Mouse (Mus musculus) forebrain, postnatal 0 days (tissue): ENCODE results near the gene Gngt2. TPM values are rescaled to one million over a fixed set of nuclear protein-coding genes. Genes with fewer than 3 reads are reported as not detected.

ENCODE experiments used
- ATAC-seq: fragments of 200-750 bp; cut with Nextera tagmentation; 2 replicates; pipeline ENCODE4 v1.8.0; 2017; ENCODE audit warnings: mild to moderate bottlenecking, moderate library complexity
- DNase-seq: peaks from one replicate; pipeline ENCODE4 v3.0.0-alpha.2; 2015
- H3K27ac ChIP-seq: fragments of 300-500 bp; sonication (generic); 2 replicates; pipeline ENCODE4 v1.5.1; 2014; ENCODE audit warnings: low read depth, mild to moderate bottlenecking, antibody characterized with exemption, low read length, moderate library complexity, mixed read lengths
- H3K27me3 ChIP-seq: fragments of 300-500 bp; sonication (generic); 2 replicates; pipeline ENCODE4 v1.6.1; 2014; ENCODE audit warnings: mild to moderate bottlenecking, low read length, mixed read lengths; ENCODE audit not compliant: insufficient read depth
- H3K36me3 ChIP-seq: fragments of 300-500 bp; sonication (generic); 2 replicates; pipeline ENCODE4 v1.6.1; 2014; ENCODE audit warnings: mild to moderate bottlenecking, moderate library complexity; ENCODE audit not compliant: insufficient read depth
- H3K4me1 ChIP-seq: fragments of 300-500 bp; sonication (generic); 2 replicates; pipeline ENCODE4 v1.6.1; 2014; ENCODE audit warnings: antibody characterized with exemption; ENCODE audit not compliant: insufficient read depth
- H3K4me2 ChIP-seq: fragments of 300-500 bp; sonication (generic); 2 replicates; pipeline ENCODE4 v1.6.1; 2014; ENCODE audit warnings: low read depth, mild to moderate bottlenecking, moderate library complexity
- H3K4me3 ChIP-seq: fragments of 300-500 bp; sonication (generic); 2 replicates; pipeline ENCODE4 v1.5.1; 2014; ENCODE audit warnings: low read depth, low read length, mixed read lengths
- H3K9ac ChIP-seq: fragments of 300-500 bp; sonication (generic); 2 replicates; pipeline ENCODE4 v1.6.1; 2014; ENCODE audit warnings: mild to moderate bottlenecking
- H3K9me3 ChIP-seq: fragments of 300-500 bp; sonication (generic); 2 replicates; pipeline ENCODE4 v1.6.1; 2016; ENCODE audit warnings: low read length
- CTCF ChIP-seq: sonication (generic); IDR thresholded peaks from 2 replicates; pipeline ENCODE4 v1.5.1; 2016; ENCODE audit warnings: antibody characterized with exemption, control low read depth, low read depth
- WGBS: fragments of 180-500 bp; shearing (Covaris S2); extraction: QIAGEN DNeasy Blood & Tissue Kit; methylation state at CpG from one replicate; pipeline ENCODE4 v1.1.7; 2014; 5-methylcytosine and 5-hydroxymethylcytosine counted together
- polyA plus RNA-seq: library from polyadenylated mRNA; unstranded; fragments of >200 nt; fragmentation: Nextera tagmentation; extraction: Ambion mirVana; gene quantifications from 2 replicates; pipeline ENCODE4 v1.2.1, GENCODE M21; 2015
- total RNA-seq: library from RNA; depleted of rRNA; stranded (reverse); fragments of >200 nt; gene quantifications from 2 replicates; pipeline ENCODE4 v1.2.3, GENCODE M21; 2014; rRNA removed

Gene Gngt2
- total and polyA plus RNA-seq, 2 experiments from 2014 or later = 1.0 to 1.9 TPM

- Histone ChIP-seq H3K4me2 (no peak overlapping the region), H3K4me1 (no peaks in the 10 kb centered on the region), H3K9ac (no peak overlapping the region), H3K27ac (no peak overlapping the region), H3K36me3 (no peaks in the 10 kb centered on the region), H3K9me3 (no peaks in the 10 kb centered on the region), H3K4me3 (no peak overlapping the region), H3K27me3 (no peaks in the 10 kb centered on the region)
- ATAC-seq = no peak
- 64% methylated on average over 2 of the region's 2 CpGs for WGBS
- TF ChIP-seq CTCF = peak; percentile 22; the same call in 1 of the 2 replicates
- no peak for DNase-seq
Observed at GRCm38 (mm10) chr11:95890462-95891051, 53.5 kb downstream of the Gngt2 start.

Other genes with a start within 250 kb of the Gngt2 start
- gene Ngfr, start 249.5 kb upstream of the Gngt2 start, total RNA-seq = 5.8 and 8.2 TPM in 2 replicates
- gene Ngfr, start 249.5 kb upstream of the Gngt2 start, polyA plus RNA-seq = 4.5 and 6.0 TPM in 2 replicates
- 130 and 149 TPM in 2 replicates for gene Phb, start 170.3 kb upstream of the Gngt2 start, total RNA-seq
- gene Phb, start 170.3 kb upstream of the Gngt2 start, polyA plus RNA-seq = 192 and 197 TPM in 2 replicates
- gene Zfp652, start 124.5 kb upstream of the Gngt2 start, total RNA-seq = 22.3 and 29.4 TPM in 2 replicates
- gene Zfp652, start 124.5 kb upstream of the Gngt2 start, polyA plus RNA-seq = 11.5 and 16.5 TPM in 2 replicates
- gene B130006D01Rik, start 113.6 kb upstream of the Gngt2 start, total RNA-seq = 1.9 and 2.5 TPM in 2 replicates
- gene B130006D01Rik, start 113.6 kb upstream of the Gngt2 start, polyA plus RNA-seq = 0.10 and 0.47 TPM in 2 replicates
- gene Phospho1, start 12.7 kb upstream of the Gngt2 start, total RNA-seq = 0.90 and 2.7 TPM in 2 replicates
- not detected in 2 replicates for gene Phospho1, start 12.7 kb upstream of the Gngt2 start, polyA plus RNA-seq
- 0.19 and 0.62 TPM in 2 replicates for gene Abi3, start 5.3 kb downstream of the Gngt2 start, total RNA-seq
- gene Abi3, start 5.3 kb downstream of the Gngt2 start, polyA plus RNA-seq = 1.4 and 1.5 TPM in 2 replicates
- not detected in 2 replicates for gene B4galnt2, start 77.7 kb downstream of the Gngt2 start, total RNA-seq
- gene B4galnt2, start 77.7 kb downstream of the Gngt2 start, polyA plus RNA-seq = not detected in 2 replicates
- 3.0 and 3.3 TPM in 2 replicates for gene Igf2bp1, start 168.7 kb downstream of the Gngt2 start, total RNA-seq
- 1.8 and 2.5 TPM in 2 replicates for gene Igf2bp1, start 168.7 kb downstream of the Gngt2 start, polyA plus RNA-seq
- not detected in 2 replicates for gene Gip, start 187.3 kb downstream of the Gngt2 start, total RNA-seq
- gene Gip, start 187.3 kb downstream of the Gngt2 start, polyA plus RNA-seq = not detected in 2 replicates
- gene Snf8, start 197.7 kb downstream of the Gngt2 start, total RNA-seq = 36.5 and 36.7 TPM in 2 replicates
- gene Snf8, start 197.7 kb downstream of the Gngt2 start, polyA plus RNA-seq = 112 and 120 TPM in 2 replicates
- 54.9 and 56.2 TPM in 2 replicates for gene Ube2z, start 228.2 kb downstream of the Gngt2 start, total RNA-seq
- gene Ube2z, start 228.2 kb downstream of the Gngt2 start, polyA plus RNA-seq = 29.4 and 35.4 TPM in 2 replicates
- 348 and 355 TPM in 2 replicates for gene Atp5g1, start 238.5 kb downstream of the Gngt2 start, total RNA-seq
- gene Atp5g1, start 238.5 kb downstream of the Gngt2 start, polyA plus RNA-seq = 925 and 1,026 TPM in 2 replicates